ENCODE assay signal across 19 mouse cellular contexts in the genomic region with DNA sequence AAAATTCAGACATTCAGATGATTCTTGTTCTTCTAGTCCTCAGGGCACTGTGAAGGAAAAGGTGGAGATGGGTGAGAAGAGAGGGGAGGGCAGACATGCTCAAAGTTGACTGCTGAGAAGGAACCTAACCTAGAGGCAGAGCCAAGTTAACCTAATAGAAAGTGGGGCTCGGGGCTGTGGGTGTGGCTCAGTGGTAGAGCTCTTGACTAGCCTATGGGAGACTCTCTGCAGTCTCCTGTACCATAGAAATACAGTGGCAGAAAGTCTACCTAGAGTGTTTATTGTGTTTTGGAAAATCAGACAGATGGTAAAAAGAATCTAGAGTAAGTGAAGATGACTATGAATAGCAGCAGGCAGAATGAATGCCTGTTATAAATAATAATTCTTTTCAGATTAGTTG. TPM values are rescaled to one million over a fixed set of nuclear protein-coding genes. Genes with fewer than 3 reads are reported as not detected.
A peak's percentile ranks its signal among the peaks of the same experiment; 100 is the strongest.
DNase-seq lines count a peak whose midpoint lies in the region; ATAC-seq and TF ChIP-seq lines count a peak whose summit lies in the region.
"Had no signal": no experiment of that assay in that cellular context is flagged by ENCODE, and none has a peak within 500 bp of the region (broad histone marks: within the 10 kb centered on the region; RNA-seq: fewer than 3 reads in every experiment).

No protein-coding gene starts in this region.

- H3K9me3 ChIP-seq in heart, embryonic 14.5 days (ENCODE audit: control insufficient read depth, low read length): no peaks in the 10 kb centered on the region
- no peaks in the 10 kb centered on the region for H3K9me3 ChIP-seq in liver, embryonic 12.5 days (replicated peaks)
- H3K9me3 ChIP-seq in limb, embryonic 14.5 days (ENCODE audit: control insufficient read depth, low read length): no peaks in the 10 kb centered on the region
- H3K9me3 ChIP-seq in intestine, embryonic 16.5 days (ENCODE audit: control insufficient read depth, low read length): no peaks in the 10 kb centered on the region
- H3K9me3 ChIP-seq: midbrain, embryonic 13.5 days; neural tube, embryonic 15.5 days had no signal

- H3K9ac ChIP-seq in heart, embryonic 14.5 days (ENCODE audit: low read length): no peak overlapping the region
- H3K9ac ChIP-seq in liver, embryonic 12.5 days: no peak overlapping the region
- no peak overlapping the region for H3K9ac ChIP-seq in limb, embryonic 14.5 days (ENCODE audit: low read depth, low read length, severe bottlenecking)
- H3K9ac ChIP-seq in intestine, embryonic 16.5 days (ENCODE audit: low read depth, low read length): no peak overlapping the region
- H3K9ac ChIP-seq: neural tube, embryonic 15.5 days had no signal

- no peak for DNase-seq in heart, adult 8-10 months (ENCODE audit: low spot score)
- DNase-seq in liver: no peak
- DNase-seq in limb, embryonic 14.5 days (ENCODE audit: low spot score): no peak
- DNase-seq in thymus, postnatal 0 days (ENCODE audit: low spot score): no peak
- DNase-seq: cerebellum, postnatal 14 days; gastrocnemius, postnatal 10 days; heart, postnatal 10 days; kidney, adult 11 months; kidney, postnatal 14 days; lung, adult 2 months; thymus, adult 18-20 months had no signal

- H3K4me2 ChIP-seq in heart, embryonic 14.5 days (ENCODE audit: low read length): peak overlapping the region; percentile 38
- peak overlapping the region; percentile 43 for H3K4me2 ChIP-seq in liver, embryonic 12.5 days
- H3K4me2 ChIP-seq in limb, embryonic 14.5 days (replicated peaks; ENCODE audit: low read depth, low read length, severe bottlenecking): no peak overlapping the region
- no peak overlapping the region for H3K4me2 ChIP-seq in intestine, embryonic 16.5 days (ENCODE audit: low read depth, low read length)
- H3K4me2 ChIP-seq: midbrain, embryonic 13.5 days; neural tube, embryonic 15.5 days had no signal

- peaks cover 9 to 21% of the 10 kb centered on the region in 2 experiments for H3K4me1 ChIP-seq in heart, embryonic 14.5 days (ENCODE audit: control insufficient read depth in 2 of 2, insufficient read depth in 2 of 2, low read length in 2 of 2)
- H3K4me1 ChIP-seq in liver, embryonic 12.5 days: peaks cover 49% of the 10 kb centered on the region
- peaks cover 4% of the 10 kb centered on the region; the same call in 1 of the 2 replicates for H3K4me1 ChIP-seq in limb, embryonic 14.5 days (ENCODE audit: control insufficient read depth, insufficient read depth, low read length)
- H3K4me1 ChIP-seq in intestine, embryonic 16.5 days (ENCODE audit: control insufficient read depth, insufficient read depth, low read length): peaks cover 7% of the 10 kb centered on the region

- WGBS in heart, embryonic 14.5 days: 62% methylated on average over 1 of the region's 1 CpGs
- WGBS in liver, embryonic 12.5 days (ENCODE audit: insufficient replicate concordance): 13% methylated on average over 1 of the region's 1 CpGs
- 74% methylated on average over 1 of the region's 1 CpGs for WGBS in limb, embryonic 14.5 days
- 59% methylated on average over 1 of the region's 1 CpGs for WGBS in intestine, embryonic 16.5 days

- no peaks in the 10 kb centered on the region for H3K36me3 ChIP-seq in heart, embryonic 14.5 days (ENCODE audit: control insufficient read depth, insufficient read depth, low read length)
- no peaks in the 10 kb centered on the region for H3K36me3 ChIP-seq in liver, embryonic 12.5 days
- no peaks in the 10 kb centered on the region for H3K36me3 ChIP-seq in limb, embryonic 14.5 days (ENCODE audit: control insufficient read depth, insufficient read depth, low read length)
- no peaks in the 10 kb centered on the region for H3K36me3 ChIP-seq in intestine, embryonic 16.5 days (ENCODE audit: control insufficient read depth, insufficient read depth, low read length)
- H3K36me3 ChIP-seq: midbrain, embryonic 13.5 days; neural tube, embryonic 15.5 days had no signal

- TF ChIP-seq POLR2A in limb, embryonic 14.5 days (IDR thresholded peaks at IDR 0.05; ENCODE audit: borderline replicate concordance, extremely low read depth, insufficient read depth, insufficient read length): no peak

- ATAC-seq in heart, embryonic 14.5 days (ENCODE audit: insufficient number of reproducible peaks, insufficient read depth, low FRiP score, low read depth): no peak
- ATAC-seq in liver, embryonic 12.5 days: peak; percentile 64
- no peak for ATAC-seq in limb, embryonic 14.5 days (ENCODE audit: low FRiP score, low read depth)
- ATAC-seq in megakaryocyte-erythroid progenitor cell, adult 5-6 weeks (replicated peaks; ENCODE audit: low FRiP score, low TSS enrichment, poor library complexity, severe bottlenecking): peak; percentile 42
- ATAC-seq in intestine, embryonic 16.5 days: no peak

- no peak overlapping the region for H3K4me3 ChIP-seq in heart, embryonic 14.5 days (ENCODE audit: control insufficient read depth in 1 of 2, insufficient read depth in 1 of 2, low read depth in 1 of 2, low read length in 2 of 2)
- H3K4me3 ChIP-seq in liver, embryonic 12.5 days: no peak overlapping the region
- H3K4me3 ChIP-seq in limb, embryonic 14.5 days (replicated peaks; ENCODE audit: low read length): no peak overlapping the region
- H3K4me3 ChIP-seq in intestine, embryonic 16.5 days (ENCODE audit: low read length): no peak overlapping the region
- H3K4me3 ChIP-seq: midbrain, embryonic 13.5 days; neural tube, embryonic 15.5 days had no signal

- no peaks in the 10 kb centered on the region for H3K27me3 ChIP-seq in heart, embryonic 14.5 days (ENCODE audit: control insufficient read depth, insufficient read depth, low read length)
- no peaks in the 10 kb centered on the region for H3K27me3 ChIP-seq in liver, embryonic 12.5 days (replicated peaks)
- H3K27me3 ChIP-seq in limb, embryonic 14.5 days (ENCODE audit: control insufficient read depth, insufficient read depth, low read length): no peaks in the 10 kb centered on the region
- H3K27me3 ChIP-seq in intestine, embryonic 16.5 days (replicated peaks; ENCODE audit: control insufficient read depth, insufficient read depth, low read length): no peaks in the 10 kb centered on the region
- H3K27me3 ChIP-seq: midbrain, embryonic 13.5 days; neural tube, embryonic 15.5 days had no signal

- peak overlapping the region in 1 of 2 experiments; percentile 25; a peak in 1 of 4 replicates for H3K27ac ChIP-seq in heart, embryonic 14.5 days (replicated peaks in 1 of 2; ENCODE audit: control insufficient read depth in 1 of 2, insufficient read depth in 1 of 2, low read depth in 2 of 2, low read length in 2 of 2)
- peak overlapping the region; percentile 68 for H3K27ac ChIP-seq in liver, embryonic 12.5 days
- H3K27ac ChIP-seq in limb, embryonic 14.5 days (replicated peaks; ENCODE audit: low read depth, low read length): peak overlapping the region; percentile 63; the same call in 1 of the 2 replicates
- no peak overlapping the region for H3K27ac ChIP-seq in intestine, embryonic 16.5 days (ENCODE audit: low read length)
- H3K27ac ChIP-seq: midbrain, embryonic 13.5 days; neural tube, embryonic 15.5 days had no signal

RNA-seq across cellular contexts. Expression of a gene that starts 1.3 kb away (rescaled TPM):
- 0.19 and 0.41 TPM in 2 replicates for polyA plus RNA-seq in heart, embryonic 14.5 days (2014; fragmentation: Nextera tagmentation; extraction: Ambion mirVana)
- not detected for total RNA-seq in heart, adult 8-10 months (2022)
- 0.06 and 0.11 TPM in 2 replicates for polyA plus RNA-seq in liver, embryonic 12.5 days (2016; fragmentation: Nextera tagmentation; extraction: Ambion mirVana)
- polyA plus RNA-seq in limb, embryonic 14.5 days (2012; rRNA removed): not detected in 2 replicates
- polyA plus RNA-seq in limb, embryonic 14.5 days (2014; fragmentation: Nextera tagmentation; extraction: Ambion mirVana): 0.21 and 0.56 TPM in 2 replicates
- total RNA-seq in megakaryocyte-erythroid progenitor cell, adult 5-6 weeks (2014; fragmentation: Nextera tagmentation): not detected in 2 replicates
- not detected in 2 replicates for total RNA-seq in megakaryocyte-erythroid progenitor cell, adult 5-6 weeks (2017)
- 0.10 and 0.11 TPM in 2 replicates for polyA plus RNA-seq in intestine, embryonic 16.5 days (2015; fragmentation: Nextera tagmentation; extraction: Ambion mirVana)
- polyA plus RNA-seq in thymus, postnatal 0 days (2015; fragmentation: Nextera tagmentation; extraction: Ambion mirVana): not detected in 2 replicates
- total RNA-seq: gastrocnemius, postnatal 10 days; heart, postnatal 10 days; left cerebral cortex, postnatal 10 days had no signal
- polyA plus RNA-seq: lung, adult 2 months; neural tube, embryonic 15.5 days; urinary bladder, adult 2 months had no signal

Comparison
In these comparisons a context has a peak if more than half of its experiments do, and no peak if none do; other contexts are left out.
1. ATAC-seq: peak in liver, embryonic 12.5 days (single experiment) and megakaryocyte-erythroid progenitor cell, adult 5-6 weeks (single experiment); none in heart, embryonic 14.5 days (single experiment), limb, embryonic 14.5 days (single experiment) and intestine, embryonic 16.5 days (single experiment).
2. H3K4me2 ChIP-seq: peak in heart, embryonic 14.5 days (single experiment) and liver, embryonic 12.5 days (single experiment); none in limb, embryonic 14.5 days (single experiment) and intestine, embryonic 16.5 days (single experiment).